Mouse (Mus musculus): ENCODE measurements around the gene Ercc2. TPM values are rescaled to one million over a fixed set of nuclear protein-coding genes. Genes with fewer than 3 reads are reported as not detected.

Ercc2 gene
- polyA plus RNA-seq, 1 experiment from 2014 or later, result 25.2 TPM

DNA sequence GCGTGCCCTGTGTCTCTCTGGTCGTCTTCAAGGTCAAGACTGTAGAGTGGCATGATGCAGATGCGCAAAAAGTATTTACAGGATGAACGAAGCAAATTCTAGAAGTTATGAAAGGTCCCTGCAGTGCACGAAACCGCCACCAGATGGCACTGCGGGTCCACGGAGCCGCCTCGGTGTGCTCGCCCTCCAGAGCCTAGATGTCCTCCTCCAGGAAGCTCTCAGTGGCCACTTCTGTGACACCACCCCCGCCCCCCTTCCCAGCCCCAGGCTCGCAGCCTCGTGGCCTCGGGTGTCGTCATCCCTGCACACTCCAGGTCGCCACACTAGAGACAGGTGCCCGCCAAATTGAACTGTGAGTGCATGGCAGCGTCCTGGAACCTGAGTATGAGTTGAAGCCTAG lies 23.6 kb downstream of the Ercc2 start:
- Histone ChIP-seq H3K4me2 (ENCODE audit: low read depth, low read length, severe bottlenecking) (peak overlapping the region; percentile 29; the same call in 1 of the 2 replicates), H3K4me3 (ENCODE audit: low read depth, low read length) (no peak overlapping the region), H3K4me1 (replicated peaks; ENCODE audit: control insufficient read depth, insufficient read depth, low read length) (peaks cover 5% of the 10 kb centered on the region; the same call in 1 of the 2 replicates), H3K9ac (ENCODE audit: low read length) (no peak overlapping the region), H3K27me3 (ENCODE audit: control insufficient read depth, insufficient read depth, low read length) (peaks cover 31% of the 10 kb centered on the region), H3K36me3 (ENCODE audit: control insufficient read depth, insufficient read depth, low read length) (no peaks in the 10 kb centered on the region), H3K27ac (ENCODE audit: low read depth, low read length) (no peak overlapping the region), H3K9me3 (ENCODE audit: control insufficient read depth, low read length) (peaks cover 7% of the 10 kb centered on the region; the same call in 1 of the 2 replicates)
- DNase-seq (ENCODE audit: low spot score) (peak; percentile 93), ATAC-seq (replicated peaks; ENCODE audit: low FRiP score) (peak; percentile 77)
- 3% methylated on average over 19 of the region's 19 CpGs for WGBS

- 68% methylated on average over 6 of the region's 6 CpGs for WGBS
- Histone ChIP-seq H3K27me3 (ENCODE audit: control insufficient read depth, insufficient read depth, low read length) (peaks cover 5% of the 10 kb centered on the region), H3K4me2 (ENCODE audit: low read depth, low read length, severe bottlenecking) (no peak overlapping the region), H3K36me3 (ENCODE audit: control insufficient read depth, insufficient read depth, low read length) (no peaks in the 10 kb centered on the region), H3K9me3 (ENCODE audit: control insufficient read depth, low read length) (no peaks in the 10 kb centered on the region), H3K27ac (ENCODE audit: low read depth, low read length) (no peak overlapping the region), H3K4me1 (replicated peaks; ENCODE audit: control insufficient read depth, insufficient read depth, low read length) (no peaks in the 10 kb centered on the region), H3K4me3 (ENCODE audit: low read depth, low read length) (no peak overlapping the region), H3K9ac (ENCODE audit: low read length) (no peak overlapping the region)
- DNase-seq (ENCODE audit: low spot score) (no peak), ATAC-seq (replicated peaks; ENCODE audit: low FRiP score) (no peak)
Measured at GRCm38 (mm10) chr7:19409753-19410152, 27.9 kb downstream of the Ercc2 start.

- no peak for ATAC-seq (replicated peaks; ENCODE audit: low FRiP score)
- Histone ChIP-seq H3K9ac (ENCODE audit: low read length) (no peak overlapping the region), H3K27ac (ENCODE audit: low read depth, low read length) (no peak overlapping the region), H3K4me2 (ENCODE audit: low read depth, low read length, severe bottlenecking) (no peak overlapping the region), H3K4me3 (ENCODE audit: low read depth, low read length) (no peak overlapping the region), H3K27me3 (ENCODE audit: control insufficient read depth, insufficient read depth, low read length) (no peaks in the 10 kb centered on the region), H3K9me3 (ENCODE audit: control insufficient read depth, low read length) (no peaks in the 10 kb centered on the region), H3K36me3 (ENCODE audit: control insufficient read depth, insufficient read depth, low read length) (no peaks in the 10 kb centered on the region), H3K4me1 (replicated peaks; ENCODE audit: control insufficient read depth, insufficient read depth, low read length) (no peaks in the 10 kb centered on the region)
- DNase-seq (ENCODE audit: low spot score), result no peak
- 89% methylated on average over 11 of the region's 11 CpGs for WGBS
Measured at GRCm38 (mm10) chr7:19410766-19411344, 29.0 kb downstream of the Ercc2 start.

- ATAC-seq (replicated peaks; ENCODE audit: low FRiP score) (no peak), DNase-seq (ENCODE audit: low spot score) (no peak)
- 88% methylated on average over 5 of the region's 5 CpGs for WGBS
- H3K4me1 ChIP-seq (replicated peaks; ENCODE audit: control insufficient read depth, insufficient read depth, low read length), result no peaks in the 10 kb centered on the region
- H3K27me3 ChIP-seq (ENCODE audit: control insufficient read depth, insufficient read depth, low read length), result no peaks in the 10 kb centered on the region
- H3K36me3 ChIP-seq (ENCODE audit: control insufficient read depth, insufficient read depth, low read length), result no peaks in the 10 kb centered on the region
- no peak overlapping the region for H3K9ac ChIP-seq (ENCODE audit: low read length)
- H3K4me3 ChIP-seq (ENCODE audit: low read depth, low read length), result no peak overlapping the region
- H3K27ac ChIP-seq (ENCODE audit: low read depth, low read length), result no peak overlapping the region
- H3K9me3 ChIP-seq (ENCODE audit: control insufficient read depth, low read length), result no peaks in the 10 kb centered on the region
- no peak overlapping the region for H3K4me2 ChIP-seq (ENCODE audit: low read depth, low read length, severe bottlenecking)
Measured at GRCm38 (mm10) chr7:19411783-19412182, 30.0 kb downstream of the Ercc2 start.

GRCm38 (mm10) chr7:19413525-19413924 lies 31.7 kb downstream of the Ercc2 start:
- Histone ChIP-seq H3K4me1 (replicated peaks; ENCODE audit: control insufficient read depth, insufficient read depth, low read length) (no peaks in the 10 kb centered on the region), H3K27ac (ENCODE audit: low read depth, low read length) (no peak overlapping the region), H3K4me3 (ENCODE audit: low read depth, low read length) (no peak overlapping the region), H3K4me2 (ENCODE audit: low read depth, low read length, severe bottlenecking) (no peak overlapping the region), H3K9me3 (ENCODE audit: control insufficient read depth, low read length) (no peaks in the 10 kb centered on the region), H3K27me3 (ENCODE audit: control insufficient read depth, insufficient read depth, low read length) (0 out of 2 replicates have a peak, but pooled peaks cover 2% of the 10 kb centered on the region), H3K36me3 (ENCODE audit: control insufficient read depth, insufficient read depth, low read length) (no peaks in the 10 kb centered on the region), H3K9ac (ENCODE audit: low read length) (no peak overlapping the region)
- DNase-seq (ENCODE audit: low spot score), result no peak
- WGBS, result 87% methylated on average over 3 of the region's 3 CpGs
- ATAC-seq (replicated peaks; ENCODE audit: low FRiP score), result no peak

DNA sequence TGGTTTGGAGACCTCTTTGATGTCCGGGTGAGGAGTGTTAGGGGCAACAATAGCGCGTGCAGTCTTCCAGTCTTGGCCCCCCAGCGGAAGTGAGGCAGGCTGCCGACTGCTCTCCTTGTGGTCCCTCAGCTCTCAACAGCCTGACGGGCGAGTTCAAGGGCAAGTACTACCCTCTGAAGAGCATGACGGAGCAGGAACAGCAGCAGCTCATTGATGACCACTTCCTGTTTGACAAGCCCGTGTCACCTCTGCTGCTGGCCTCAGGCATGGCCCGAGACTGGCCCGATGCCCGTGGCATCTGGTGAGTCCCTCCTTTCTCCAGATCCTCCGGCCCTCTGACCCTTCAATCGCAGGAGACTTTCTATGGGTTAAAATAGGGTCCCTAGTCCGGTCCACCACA lies 34.8 kb downstream of the Ercc2 start:
- Histone ChIP-seq H3K9ac (ENCODE audit: low read length) (no peak overlapping the region), H3K9me3 (ENCODE audit: control insufficient read depth, low read length) (no peaks in the 10 kb centered on the region), H3K36me3 (ENCODE audit: control insufficient read depth, insufficient read depth, low read length) (no peaks in the 10 kb centered on the region), H3K4me3 (ENCODE audit: low read depth, low read length) (no peak overlapping the region), H3K27ac (ENCODE audit: low read depth, low read length) (no peak overlapping the region), H3K4me1 (replicated peaks; ENCODE audit: control insufficient read depth, insufficient read depth, low read length) (peaks cover 4% of the 10 kb centered on the region), H3K4me2 (ENCODE audit: low read depth, low read length, severe bottlenecking) (no peak overlapping the region), H3K27me3 (ENCODE audit: control insufficient read depth, insufficient read depth, low read length) (peaks cover 26% of the 10 kb centered on the region)
- DNase-seq (ENCODE audit: low spot score) (no peak), ATAC-seq (replicated peaks; ENCODE audit: low FRiP score) (no peak)
- WGBS, result 85% methylated on average over 15 of the region's 15 CpGs

DNA sequence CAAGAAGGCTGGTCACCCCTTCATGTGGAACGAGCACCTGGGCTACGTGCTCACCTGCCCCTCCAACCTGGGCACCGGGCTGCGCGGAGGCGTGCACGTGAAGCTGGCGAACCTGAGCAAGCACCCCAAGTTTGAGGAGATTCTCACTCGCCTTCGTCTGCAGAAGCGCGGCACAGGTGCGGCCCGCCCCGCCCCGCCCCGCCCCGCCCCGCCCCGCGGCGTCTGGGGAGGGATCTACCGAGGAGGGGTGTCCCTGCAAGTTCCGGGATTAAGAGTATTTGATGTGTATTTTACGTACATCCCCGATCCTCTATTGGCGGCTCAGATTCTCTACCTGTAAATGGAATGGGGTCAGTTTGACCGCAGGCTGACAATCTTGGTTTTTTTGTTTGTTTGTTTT lies 38.3 kb downstream of the Ercc2 start:
- no peak for ATAC-seq (replicated peaks; ENCODE audit: low FRiP score)
- Histone ChIP-seq H3K4me2 (ENCODE audit: low read depth, low read length, severe bottlenecking) (no peak overlapping the region), H3K9me3 (ENCODE audit: control insufficient read depth, low read length) (no peaks in the 10 kb centered on the region), H3K36me3 (ENCODE audit: control insufficient read depth, insufficient read depth, low read length) (no peaks in the 10 kb centered on the region), H3K4me1 (replicated peaks; ENCODE audit: control insufficient read depth, insufficient read depth, low read length) (peaks cover 4% of the 10 kb centered on the region), H3K9ac (ENCODE audit: low read length) (no peak overlapping the region), H3K27me3 (ENCODE audit: control insufficient read depth, insufficient read depth, low read length) (peaks cover 28% of the 10 kb centered on the region), H3K4me3 (ENCODE audit: low read depth, low read length) (no peak overlapping the region), H3K27ac (ENCODE audit: low read depth, low read length) (no peak overlapping the region)
- WGBS, result 7% methylated on average over 28 of the region's 28 CpGs
- no peak for DNase-seq (ENCODE audit: low spot score)

DNA sequence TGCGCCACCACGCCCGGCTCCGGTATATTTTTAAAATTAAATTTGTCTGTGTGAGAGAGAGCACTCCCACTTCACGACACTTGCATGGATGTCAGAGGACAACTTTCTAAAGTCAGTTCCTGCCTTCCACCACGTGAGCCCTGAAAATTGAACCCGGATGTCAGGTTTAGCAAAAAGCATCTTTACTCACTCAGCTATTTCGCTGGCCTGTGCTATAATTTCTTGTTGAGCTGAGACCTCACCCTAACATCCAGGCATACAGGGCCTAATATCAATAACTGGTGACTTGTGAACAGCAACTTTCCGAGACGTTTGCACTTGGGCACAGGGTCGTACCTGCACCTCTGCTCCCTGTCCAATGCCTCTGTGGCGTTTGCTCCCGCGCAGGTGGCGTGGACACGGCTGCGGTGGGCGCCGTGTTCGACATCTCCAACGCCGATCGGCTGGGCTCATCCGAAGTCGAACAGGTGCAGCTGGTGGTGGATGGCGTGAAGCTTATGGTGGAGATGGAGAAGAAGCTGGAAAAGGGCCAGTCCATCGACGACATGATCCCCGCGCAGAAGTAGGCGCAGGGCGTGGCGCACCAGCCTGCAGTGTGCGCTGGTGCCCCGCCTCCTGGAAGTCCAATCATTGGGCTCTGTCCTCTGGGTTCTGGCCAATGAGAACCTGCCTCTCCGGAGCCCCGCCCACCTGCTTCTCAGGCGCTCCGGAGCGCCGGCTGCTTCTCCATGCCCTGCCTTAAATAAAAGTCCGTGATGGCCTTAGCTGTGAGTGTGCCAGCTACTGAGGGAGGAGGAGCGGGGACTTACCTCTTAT lies 39.2 kb downstream of the Ercc2 start:
- Histone ChIP-seq H3K9ac (ENCODE audit: low read length) (no peak overlapping the region), H3K4me1 (replicated peaks; ENCODE audit: control insufficient read depth, insufficient read depth, low read length) (peaks cover 4% of the 10 kb centered on the region), H3K4me3 (ENCODE audit: low read depth, low read length) (peak overlapping the region; percentile 30), H3K27me3 (ENCODE audit: control insufficient read depth, insufficient read depth, low read length) (peaks cover 28% of the 10 kb centered on the region), H3K9me3 (ENCODE audit: control insufficient read depth, low read length) (no peaks in the 10 kb centered on the region), H3K4me2 (ENCODE audit: low read depth, low read length, severe bottlenecking) (peak overlapping the region; percentile 59), H3K36me3 (ENCODE audit: control insufficient read depth, insufficient read depth, low read length) (no peaks in the 10 kb centered on the region), H3K27ac (ENCODE audit: low read depth, low read length) (no peak overlapping the region)
- peak; percentile 92 for DNase-seq (ENCODE audit: low spot score)
- WGBS, result 13% methylated on average over 43 of the region's 43 CpGs
- peak; percentile 99 for ATAC-seq (replicated peaks; ENCODE audit: low FRiP score)
